Mouse (Mus musculus) ES-E14 (cell line): ENCODE results near the gene Ptpa.

Experiments
- CHD2 ChIP-seq: IDR thresholded peaks from 2 replicates; pipeline ENCODE4 v1.6.1; 2014; ENCODE audit warnings: mild to moderate bottlenecking, low read depth, low read length, inconsistent platforms
- MAFK ChIP-seq: IDR thresholded peaks from 2 replicates; pipeline ENCODE4 v1.6.1; 2014; ENCODE audit warnings: mild to moderate bottlenecking, low read depth, low read length, inconsistent platforms; ENCODE audit not compliant: insufficient read depth
- ZC3H11A ChIP-seq: IDR thresholded peaks from 2 replicates; pipeline ENCODE4 v1.6.1; 2012; ENCODE audit warnings: low read depth, mild to moderate bottlenecking, inconsistent platforms, low read length, borderline replicate concordance
- ZNF384 ChIP-seq: IDR thresholded peaks from 2 replicates; pipeline ENCODE4 v1.6.1; 2012; ENCODE audit warnings: low read depth, low read length, inconsistent platforms

GRCm38 (mm10) chr2:30396246-30396645 lies 19.6 kb upstream of the Ptpa start:
- TF ChIP-seq ZC3H11A (no peak), MAFK (no peak), CHD2 (no peak), ZNF384 (no peak)
